Mouse (Mus musculus) layer of hippocampus, postnatal 25 days (tissue): ENCODE results near the gene E2f2. TPM values are rescaled to one million over a fixed set of nuclear protein-coding genes. Genes with fewer than 3 reads are reported as not detected.
A peak's percentile ranks its signal among the peaks of the same experiment; 100 is the strongest.

Experiments used
- DNase-seq, 2 experiments: peaks; one replicate each; pipeline ENCODE4 v3.0.0; 2022; ENCODE audit warnings: mixed read lengths in 2 of 2, low spot score in 1 of 2; ENCODE audit errors: extremely low spot score in 1 of 2
- total RNA-seq, 2 experiments: library from RNA; stranded (reverse); gene quantifications; 2 replicates each; pipeline ENCODE4 v1.2.3; 2021

Gene E2f2
- total RNA-seq, 2 experiments from 2014 or later = 0.59 to 1.2 TPM

DNA sequence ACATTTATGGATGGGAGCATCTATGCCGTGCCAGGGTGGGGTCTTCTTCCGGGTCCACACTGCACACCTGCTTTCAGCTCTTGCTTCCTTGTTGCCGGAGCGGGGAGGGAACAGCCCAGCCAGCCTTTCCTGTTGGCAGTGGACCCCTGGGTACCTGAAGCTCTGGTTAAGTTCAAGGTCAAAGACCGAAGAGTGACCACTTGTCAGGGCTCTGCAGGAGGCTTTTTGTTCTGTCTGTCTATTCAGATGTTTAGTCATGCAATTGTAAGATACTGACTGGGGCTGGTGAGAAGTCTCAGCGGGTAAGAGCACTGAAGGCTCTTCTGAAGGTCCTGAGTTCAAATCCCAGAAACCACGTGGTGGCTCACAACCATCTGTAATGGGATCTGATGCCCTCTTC is 26.7 kb downstream of the E2f2 start:
- no peak for DNase-seq

DNA sequence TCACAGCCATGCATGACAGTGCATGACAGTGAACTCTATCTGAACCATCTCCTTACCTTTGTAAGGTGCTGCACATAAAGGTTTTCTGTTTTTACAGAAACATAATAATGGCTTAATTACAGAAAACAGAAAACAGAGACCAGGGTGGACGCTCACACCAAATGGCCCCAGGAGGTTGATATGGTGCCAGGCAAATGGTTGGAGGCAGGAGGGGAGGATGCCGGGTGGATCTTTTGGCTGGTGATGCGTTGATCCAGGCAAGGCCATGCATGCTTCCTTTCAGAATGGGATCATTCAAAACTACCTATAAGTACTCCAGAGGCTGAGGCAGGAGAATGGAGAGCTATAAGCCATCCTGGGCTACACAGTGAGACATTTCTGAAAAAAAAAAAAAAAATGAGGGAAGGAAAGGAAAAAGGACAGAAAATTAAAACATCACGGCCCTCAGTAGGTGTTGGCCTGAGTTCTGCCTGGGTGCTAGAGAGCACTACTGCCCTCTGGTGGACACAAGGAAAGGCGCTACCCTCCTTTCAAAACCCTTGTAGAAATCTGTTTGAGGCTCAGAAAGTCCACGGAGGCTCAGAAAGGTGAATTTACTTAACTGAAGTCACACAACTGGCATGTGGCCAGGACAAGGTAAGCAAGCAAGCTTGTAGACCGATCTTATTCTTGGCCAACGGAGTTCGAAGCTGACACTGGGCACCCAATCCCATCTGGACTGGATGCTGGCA is 27.5 kb downstream of the E2f2 start:
- peak in 1 of 2 experiments; percentile 33 for DNase-seq

DNA sequence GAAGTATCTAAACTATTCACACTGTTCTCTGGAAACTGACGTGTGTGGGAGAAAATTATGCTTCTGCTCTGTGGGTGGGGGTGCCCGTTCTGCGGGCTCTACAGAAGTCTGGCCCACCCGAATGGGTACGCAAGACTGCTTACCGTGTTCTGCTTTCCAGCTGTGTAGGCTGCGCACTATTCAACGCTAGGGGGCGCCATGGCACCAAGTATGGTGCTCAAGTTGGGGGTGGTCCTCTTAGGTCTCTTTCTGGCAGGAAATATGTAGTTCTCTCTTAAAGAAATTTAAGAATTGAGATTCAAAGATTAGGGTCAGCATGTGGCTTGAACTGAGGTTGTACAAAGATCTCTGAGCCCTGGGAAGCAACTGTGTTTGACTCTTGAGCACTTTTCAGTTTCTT is 30.3 kb downstream of the E2f2 start:
- peak; percentile 50 to 85 for DNase-seq

DNA sequence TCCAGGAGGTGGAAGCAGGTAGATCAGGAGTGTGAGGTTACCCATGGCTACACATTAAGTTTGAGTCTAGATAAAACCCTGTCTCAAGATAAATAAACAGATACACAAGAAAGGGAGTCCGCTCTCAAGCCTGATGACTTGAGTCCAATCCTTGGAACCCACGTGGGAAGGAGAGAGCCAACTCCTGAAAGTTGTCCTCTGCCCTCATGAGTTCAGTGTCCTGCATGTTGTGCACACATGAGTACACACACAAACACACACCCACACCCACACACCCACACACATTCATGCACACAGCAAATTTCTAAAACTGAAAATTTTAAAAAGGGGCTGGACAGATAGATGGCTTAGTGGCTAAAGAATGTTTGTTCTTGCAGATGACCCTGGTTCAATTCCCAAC is 32.6 kb downstream of the E2f2 start:
- DNase-seq = no peak

DNA sequence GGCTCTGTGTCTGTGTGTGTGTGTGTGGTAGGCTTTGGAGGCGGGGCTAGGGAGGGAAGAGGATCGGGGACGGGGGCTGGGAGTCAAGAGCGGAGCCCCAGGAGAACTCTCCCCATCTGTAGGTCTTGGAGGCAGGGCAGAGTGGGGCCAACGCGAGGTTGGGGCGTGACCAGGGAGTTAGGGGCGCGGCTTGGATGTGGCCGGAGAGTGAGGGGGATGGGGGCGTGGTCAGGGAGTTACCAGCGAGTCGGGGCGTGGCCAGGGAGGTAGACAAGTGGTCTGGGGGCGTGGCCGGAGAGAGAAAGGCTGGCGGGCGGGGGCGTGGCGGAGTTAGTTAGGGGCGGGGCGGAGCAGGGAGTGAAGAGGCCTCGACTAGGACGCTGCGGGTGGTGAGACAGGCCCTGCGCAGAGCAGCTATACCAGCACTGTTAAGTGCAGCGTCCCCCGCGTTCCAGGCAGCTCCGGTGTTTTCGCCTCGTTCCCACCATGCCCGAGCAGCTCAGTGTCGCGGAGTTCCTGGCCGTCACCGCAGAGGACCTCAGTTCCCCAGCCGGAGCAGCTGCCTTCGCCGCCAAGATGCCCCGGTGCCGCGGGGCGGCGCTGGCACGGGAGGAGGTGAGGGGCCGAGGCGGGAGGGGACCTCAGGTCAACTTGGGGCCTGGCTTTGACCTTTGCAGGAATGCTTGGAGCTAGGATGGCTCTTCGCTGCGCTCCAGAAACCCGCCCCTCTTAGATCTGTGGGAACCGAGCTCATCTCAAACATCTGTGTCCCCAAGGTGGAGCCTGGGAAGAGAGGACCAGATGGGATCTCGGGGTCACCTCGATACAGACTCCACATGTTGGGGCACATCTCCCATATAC is 34.1 kb downstream of the E2f2 start, which contains the start of gene Asap3:
Gene Asap3 (plus strand): TSS at position 333 of the 861 bp plus-strand sequence.
- DNase-seq = peak; percentile 65 to 78

DNA sequence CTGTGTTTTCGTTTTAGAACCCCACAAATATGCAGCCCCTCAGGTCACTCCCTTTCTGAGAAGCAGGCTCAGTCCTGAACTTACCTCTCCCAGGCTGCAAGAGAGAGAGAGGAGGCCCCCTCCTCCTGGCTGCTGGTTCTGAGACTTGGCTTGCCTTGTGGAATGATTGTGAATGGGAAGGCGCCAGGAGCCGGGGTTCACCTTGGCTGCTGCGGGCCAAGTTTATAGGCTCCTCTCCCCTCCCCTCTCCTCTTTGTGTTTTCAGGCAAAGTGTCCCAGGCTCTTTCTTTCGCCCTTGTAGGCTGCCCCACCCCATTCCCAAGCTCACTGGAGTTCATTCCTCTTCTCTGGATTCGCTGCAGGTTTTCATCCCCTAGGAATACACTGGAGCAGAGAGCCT is 34.7 kb downstream of the E2f2 start:
- DNase-seq = no peak

DNA sequence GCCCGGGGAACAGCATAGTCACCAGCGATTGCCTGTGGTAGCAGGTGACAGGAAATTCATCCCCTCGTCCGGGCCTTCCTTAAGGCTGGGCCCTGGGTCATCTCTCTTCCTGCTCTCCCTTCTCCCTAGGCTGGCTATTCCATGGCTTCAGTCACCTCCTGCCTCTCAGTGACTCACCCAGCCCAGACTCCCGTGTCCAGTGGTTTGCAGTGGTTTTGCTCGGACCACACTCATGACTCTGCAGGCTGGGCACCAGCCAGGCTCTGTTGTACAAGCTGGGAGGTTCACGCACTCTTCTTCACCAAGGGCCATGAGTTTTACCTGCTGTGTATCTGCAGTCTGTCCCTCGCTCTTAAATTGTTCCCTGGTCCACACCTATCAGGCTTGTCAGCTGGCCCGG is 38.7 kb downstream of the E2f2 start:
- no peak for DNase-seq

DNA sequence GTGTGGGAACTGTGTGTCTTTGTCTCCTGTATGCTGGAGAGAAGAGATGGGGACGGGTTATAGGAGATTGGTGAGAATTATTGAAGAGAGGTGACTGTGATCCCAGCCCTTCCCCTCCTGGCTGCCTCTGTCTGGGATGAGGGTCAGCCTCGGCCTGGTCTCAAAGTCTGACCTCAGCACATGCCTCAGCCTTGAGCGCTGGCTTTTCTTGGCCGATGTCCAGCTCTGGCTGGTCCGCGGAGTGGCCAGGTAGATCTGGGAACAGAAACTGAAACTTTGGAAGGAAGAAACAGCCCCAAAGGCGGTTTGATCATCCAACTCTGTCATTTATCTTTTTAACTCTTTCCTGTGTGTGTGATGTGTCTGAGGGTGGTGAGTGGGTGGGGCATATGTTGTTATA is 41.4 kb downstream of the E2f2 start:
- no peak for DNase-seq

DNA sequence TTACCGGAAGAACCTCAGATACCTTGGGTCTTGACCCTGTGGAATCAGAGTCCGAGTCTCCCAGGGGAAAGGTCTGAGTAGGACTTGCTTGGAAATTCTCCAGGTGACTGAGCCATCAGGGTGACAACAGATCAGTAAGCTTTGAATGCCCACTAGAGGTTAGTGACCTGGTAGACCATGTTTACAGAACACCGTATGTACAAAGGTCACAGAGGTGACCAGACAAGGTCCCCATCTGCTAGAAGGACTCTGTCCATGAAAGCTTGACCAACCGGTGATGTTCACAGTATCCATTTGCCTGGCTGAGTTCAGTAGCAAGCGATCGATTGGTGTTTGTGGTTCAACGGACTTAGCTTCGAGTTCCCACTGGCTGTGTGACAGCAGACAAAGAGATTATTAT is 42.6 kb downstream of the E2f2 start:
- DNase-seq = no peak

DNA sequence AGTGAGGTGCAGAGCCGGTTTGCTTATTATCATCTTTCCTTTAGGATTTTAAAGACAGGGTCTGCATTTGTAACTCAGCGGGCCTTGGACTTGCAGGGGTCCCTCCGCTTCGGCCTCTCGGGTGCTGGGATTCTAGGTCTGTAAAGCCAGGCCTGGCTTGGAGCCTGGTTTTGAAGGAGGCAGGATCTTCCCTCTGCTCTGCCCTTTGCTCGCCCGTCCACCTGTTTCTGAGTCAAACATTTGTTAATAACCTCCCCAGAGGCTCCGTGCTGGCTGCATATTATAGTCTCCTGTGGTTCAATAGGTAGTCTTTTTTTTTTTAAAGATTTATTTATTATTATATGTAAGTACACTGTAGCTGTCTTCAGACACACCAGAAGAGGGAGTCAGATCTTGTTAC is 43.4 kb downstream of the E2f2 start:
- no peak for DNase-seq

DNA sequence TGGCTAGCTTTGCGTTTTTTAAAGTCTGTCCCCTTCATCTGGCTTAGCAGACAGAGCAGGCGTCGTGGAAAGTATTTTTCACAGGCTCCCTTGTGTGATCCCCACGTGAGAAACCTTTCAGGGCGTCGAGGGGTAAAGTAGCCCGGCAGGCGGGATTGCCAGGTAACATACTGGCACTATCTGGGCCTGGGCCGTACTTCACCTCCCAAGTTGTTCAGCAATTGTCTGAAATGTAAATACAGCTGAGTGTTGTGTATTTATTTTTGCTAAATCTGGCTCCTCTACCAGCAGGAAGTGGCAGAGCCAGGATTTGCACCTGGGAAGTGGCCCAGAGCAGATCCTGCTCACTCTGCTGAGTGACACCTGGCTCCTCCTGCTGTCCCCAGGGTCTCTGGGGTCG is 44.9 kb downstream of the E2f2 start:
- no peak for DNase-seq

DNA sequence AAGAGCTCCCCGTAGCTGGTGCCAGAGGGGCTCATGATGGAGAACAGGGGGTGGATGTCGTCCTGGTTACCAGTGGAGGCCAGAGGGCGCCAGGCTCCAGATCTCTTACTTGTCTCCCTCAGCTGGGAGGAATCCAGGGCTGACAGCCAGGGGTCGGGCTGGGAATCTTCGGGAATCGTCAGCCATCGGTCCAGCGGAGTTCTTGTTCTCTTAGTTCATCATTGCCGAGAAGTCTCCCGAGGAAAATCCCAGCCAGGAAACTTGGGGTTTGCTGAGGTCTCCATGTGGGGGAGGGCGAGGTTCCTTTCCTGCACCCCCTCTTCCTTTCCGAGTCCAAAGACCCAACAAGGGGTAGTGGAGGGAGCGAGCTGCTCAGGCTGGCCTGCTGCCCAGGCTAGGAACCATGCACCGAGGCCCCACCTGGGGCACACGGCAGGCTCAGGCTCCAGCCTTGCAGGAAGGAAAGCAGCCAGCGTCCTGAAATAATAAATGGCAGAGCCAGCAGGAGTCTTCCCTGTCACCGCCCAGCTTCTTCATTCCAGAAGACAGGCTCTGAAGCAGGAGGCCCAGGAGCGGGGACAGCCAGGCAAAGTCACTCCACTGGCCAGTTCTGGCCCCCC is 46.5 kb downstream of the E2f2 start:
- DNase-seq = no peak

DNA sequence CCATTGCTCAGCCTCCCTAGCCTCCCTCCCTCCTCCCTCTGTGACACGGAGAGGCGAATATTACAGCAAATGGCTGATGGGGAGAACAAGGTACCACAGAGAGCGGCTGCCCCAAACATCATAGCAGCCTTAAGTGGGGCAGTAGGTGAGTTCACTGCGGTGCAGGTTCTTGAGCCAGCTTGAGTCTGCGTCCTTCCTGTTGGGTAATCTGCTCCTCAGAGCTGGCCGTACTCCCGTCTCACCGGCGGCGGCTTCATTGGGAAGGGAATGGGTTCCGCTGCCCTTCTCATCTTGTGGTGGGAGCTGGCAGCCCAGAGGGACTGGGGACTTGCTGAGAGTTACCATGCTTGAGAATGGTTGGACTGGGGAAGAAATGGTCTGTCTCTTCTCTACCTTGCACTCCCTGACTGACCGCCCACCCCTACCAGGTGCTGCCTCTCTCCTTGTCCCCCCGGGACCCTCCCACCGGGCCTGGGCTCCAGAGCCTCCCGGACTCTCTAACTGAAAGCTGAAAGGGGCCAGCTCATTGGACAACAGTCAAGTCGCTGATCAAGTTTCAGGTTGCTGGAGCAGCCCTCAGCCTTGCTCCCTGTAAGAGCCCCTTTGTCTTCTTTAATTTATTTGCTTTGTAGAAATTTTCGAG is 48.1 kb downstream of the E2f2 start:
- no peak for DNase-seq

DNA sequence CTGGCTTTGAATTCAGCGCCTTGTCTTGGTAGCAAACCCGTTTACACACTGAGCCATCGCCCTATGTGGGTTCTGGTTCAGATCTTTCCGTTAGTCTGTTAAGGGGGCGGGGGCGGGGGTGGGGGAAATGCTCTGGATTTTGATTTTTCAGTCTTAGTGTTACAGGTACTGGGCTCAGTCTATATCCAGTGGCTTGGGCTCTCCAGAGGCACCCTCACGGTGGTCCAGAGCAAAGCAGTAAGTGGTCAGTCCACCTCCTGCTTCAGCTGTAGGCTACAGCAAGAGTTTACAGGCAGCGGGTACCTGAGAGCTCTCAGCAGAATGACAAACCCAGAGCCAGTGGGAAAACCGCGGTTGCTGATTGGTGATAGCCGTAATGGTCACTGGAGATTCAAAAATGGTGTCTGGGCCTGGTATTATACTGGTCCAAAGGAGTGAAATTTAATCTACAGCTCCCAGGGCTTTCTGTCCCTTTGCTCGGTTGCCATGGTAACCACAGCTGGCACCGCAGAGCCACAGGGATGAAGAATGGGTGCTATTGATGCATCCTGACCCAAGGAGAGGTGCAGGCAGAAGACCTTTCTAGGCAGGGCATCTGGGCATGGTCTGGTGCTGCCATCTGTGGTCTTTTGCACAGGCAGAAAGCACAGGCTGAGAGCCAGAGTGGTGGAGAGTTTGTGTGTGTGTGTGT is 51.5 kb downstream of the E2f2 start:
- peak in 1 of 2 experiments; percentile 22 for DNase-seq

DNA sequence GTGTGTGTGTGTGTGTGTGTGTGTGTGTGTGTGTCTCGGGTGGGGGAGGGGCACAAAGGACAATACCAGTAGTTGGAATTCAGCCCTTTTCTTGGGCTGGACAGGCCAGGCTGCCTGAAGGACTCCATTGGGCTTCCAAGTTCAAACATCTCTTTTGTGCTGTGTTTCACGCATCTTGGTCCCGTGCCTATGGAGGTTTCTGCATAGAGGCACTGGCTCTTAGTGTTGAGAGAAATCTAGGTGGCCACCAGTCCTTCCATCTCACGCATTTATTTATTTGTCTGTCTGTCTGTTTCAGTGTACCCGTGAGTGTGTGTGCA is 52.0 kb downstream of the E2f2 start:
- peak in 1 of 2 experiments; percentile 18 for DNase-seq

DNA sequence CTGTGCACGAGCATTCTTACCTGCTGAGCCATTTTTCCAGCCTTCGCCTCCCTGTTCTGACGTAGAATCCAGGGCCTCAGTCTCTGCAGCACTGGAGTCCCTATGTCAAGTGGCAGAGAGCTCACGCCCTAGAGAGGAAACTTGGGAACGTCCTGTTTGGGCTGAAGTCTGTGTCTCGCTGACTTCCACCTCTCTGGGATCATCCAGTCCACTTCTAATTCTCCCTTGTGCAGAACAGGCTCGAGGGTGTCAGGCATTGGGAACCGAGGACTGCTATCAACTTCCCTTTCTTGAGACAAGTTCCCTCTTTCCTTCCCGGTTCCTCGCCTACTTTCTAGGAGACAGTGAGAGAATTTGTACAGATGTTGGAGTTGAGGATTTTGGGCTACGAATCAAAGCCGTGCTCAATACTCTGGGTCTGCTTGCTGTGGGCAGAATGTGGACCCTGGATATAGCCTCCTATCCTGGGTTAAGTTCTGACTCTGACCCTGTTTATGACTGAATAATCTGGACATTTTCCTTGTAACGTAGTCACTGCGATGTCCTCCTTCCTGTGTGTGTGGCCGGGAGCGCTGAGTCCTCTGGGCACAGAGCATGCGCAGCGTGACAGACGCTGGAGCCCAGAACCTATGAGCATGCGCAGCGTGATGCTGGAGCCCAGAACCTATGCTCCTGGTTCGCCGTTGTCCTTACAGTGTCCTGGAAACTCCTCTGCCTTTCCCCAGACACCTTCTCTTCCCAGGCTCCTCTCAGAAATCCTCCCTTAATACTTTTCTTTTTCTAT is 52.7 kb downstream of the E2f2 start:
- no peak for DNase-seq

DNA sequence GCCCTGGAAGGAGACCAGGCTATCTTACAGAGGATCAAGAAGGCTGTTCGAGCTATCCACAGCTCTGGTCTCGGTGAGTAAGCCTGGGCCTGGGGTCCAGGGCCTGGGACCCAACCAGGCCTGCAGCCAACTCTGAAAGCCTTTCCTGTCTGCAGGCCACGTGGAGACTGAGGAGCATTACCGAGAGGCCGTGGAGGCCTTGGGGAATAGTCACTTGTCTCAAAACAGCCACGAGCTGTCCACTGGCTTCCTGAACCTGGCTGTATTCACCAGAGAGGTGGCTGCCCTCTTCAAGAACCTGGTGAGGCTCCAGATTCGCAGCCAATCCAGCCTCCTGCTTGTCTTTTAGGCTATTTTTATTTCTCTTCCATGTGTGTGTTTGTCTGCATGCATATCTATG is 55.2 kb downstream of the E2f2 start:
- no peak for DNase-seq

DNA sequence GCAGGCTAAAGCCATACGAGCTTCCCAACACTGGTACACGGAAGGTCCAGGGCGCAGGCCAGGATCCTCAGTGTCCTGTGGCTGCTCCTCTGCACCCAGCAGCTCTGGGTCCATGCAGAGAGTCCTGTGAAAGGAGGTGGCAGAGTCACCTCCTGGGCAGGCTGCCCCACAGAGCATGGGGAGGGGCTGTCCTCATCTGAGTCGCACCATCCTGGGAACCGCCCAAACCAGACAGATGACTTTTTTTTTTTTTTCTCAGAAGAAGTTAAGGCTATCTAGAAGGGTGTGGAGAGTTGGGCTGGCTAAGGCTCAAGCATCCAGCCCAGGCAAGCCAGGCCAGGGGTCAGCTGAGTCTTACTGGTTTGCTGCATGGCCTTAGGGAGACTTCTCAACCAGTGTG is 56.4 kb downstream of the E2f2 start:
- DNase-seq = no peak

DNA sequence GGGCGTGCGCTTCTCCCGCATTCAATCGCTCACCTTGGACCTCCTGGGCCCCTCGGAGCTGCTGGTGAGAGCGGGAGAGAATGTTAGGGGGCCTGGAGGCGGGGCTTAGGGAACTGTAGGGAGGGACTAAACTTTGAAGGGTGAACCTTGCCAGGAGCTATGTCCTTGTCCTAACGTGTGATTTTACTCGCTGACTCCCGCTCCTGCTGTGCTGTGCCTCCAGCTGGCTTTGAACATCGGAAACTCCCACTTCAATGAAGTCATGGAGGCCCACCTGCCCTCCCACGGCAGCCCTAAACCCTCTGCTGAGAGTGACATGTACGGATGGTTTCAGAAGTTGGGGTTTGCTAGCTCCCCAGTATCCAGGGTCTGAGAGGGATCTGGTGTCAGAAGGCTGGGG is 66.5 kb downstream of the E2f2 start:
- no peak for DNase-seq

DNA sequence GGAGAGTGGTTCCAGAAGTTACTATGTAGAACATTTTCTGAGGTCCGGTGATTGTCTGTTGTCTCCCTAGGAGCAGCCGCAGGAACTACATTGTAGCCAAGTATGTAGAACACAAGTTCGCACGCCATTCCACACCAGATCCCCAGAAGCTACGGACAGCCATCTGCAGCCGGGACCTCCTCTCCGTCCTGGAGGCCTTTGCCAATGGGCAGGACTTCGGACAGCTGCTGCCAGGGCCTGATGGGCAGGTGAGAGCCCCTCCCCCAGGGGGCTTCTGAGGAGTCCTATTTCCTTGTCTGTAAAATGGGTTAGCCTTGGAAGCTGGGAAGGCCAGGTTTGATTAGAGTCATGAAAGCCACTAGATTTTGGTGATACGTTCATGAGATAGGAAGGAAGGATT is 66.9 kb downstream of the E2f2 start:
- no peak for DNase-seq
